Mouse (Mus musculus) E14TG2a.4 (cell line): ENCODE results near the gene Apobec3.
"Not testable (repeated sequence)": the region's sequence is repeated elsewhere in the genome, so short reads cannot be mapped to it uniquely, and the experiment has no call there.

ENCODE experiments used
- CTCF ChIP-seq: conservative IDR thresholded peaks from 2 replicates; pipeline ENCODE4 v1.5.1; 2014; ENCODE audit warnings: low read length
- NANOG ChIP-seq: IDR thresholded peaks from 2 replicates; pipeline ENCODE4 v1.6.1; 2014; ENCODE audit warnings: borderline replicate concordance, low read length, mixed read lengths

DNA sequence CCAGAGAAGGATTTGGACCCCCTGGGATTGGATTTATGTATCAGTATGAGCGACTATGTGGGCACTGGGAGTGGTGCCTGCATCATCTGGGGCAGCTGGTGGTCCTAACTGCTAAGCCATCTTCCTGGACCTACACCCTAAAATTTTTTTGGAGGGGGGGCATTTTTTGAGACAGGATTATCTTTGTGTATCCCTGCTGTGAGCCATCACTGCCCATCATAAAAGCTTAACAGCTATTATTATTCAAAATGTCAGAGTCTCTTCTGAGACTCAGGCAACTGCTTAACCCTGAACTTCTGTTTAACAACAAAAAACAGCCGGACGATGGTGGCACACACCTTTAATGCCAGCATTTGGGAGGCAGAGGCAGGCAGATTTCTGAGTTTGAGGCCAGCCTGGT lies 17.5 kb downstream of the Apobec3 start:
- TF ChIP-seq CTCF = not testable (repeated sequence)
- peak; percentile 95 for TF ChIP-seq NANOG
